Mouse (Mus musculus) kidney, postnatal 4 days (tissue): ENCODE data around the gene Raly.

Source experiments
- DNase-seq, 2 experiments: peaks; one replicate each; pipeline ENCODE4 v3.0.0; 2021; ENCODE audit warnings: mixed read lengths in 2 of 2

Raly gene

DNA sequence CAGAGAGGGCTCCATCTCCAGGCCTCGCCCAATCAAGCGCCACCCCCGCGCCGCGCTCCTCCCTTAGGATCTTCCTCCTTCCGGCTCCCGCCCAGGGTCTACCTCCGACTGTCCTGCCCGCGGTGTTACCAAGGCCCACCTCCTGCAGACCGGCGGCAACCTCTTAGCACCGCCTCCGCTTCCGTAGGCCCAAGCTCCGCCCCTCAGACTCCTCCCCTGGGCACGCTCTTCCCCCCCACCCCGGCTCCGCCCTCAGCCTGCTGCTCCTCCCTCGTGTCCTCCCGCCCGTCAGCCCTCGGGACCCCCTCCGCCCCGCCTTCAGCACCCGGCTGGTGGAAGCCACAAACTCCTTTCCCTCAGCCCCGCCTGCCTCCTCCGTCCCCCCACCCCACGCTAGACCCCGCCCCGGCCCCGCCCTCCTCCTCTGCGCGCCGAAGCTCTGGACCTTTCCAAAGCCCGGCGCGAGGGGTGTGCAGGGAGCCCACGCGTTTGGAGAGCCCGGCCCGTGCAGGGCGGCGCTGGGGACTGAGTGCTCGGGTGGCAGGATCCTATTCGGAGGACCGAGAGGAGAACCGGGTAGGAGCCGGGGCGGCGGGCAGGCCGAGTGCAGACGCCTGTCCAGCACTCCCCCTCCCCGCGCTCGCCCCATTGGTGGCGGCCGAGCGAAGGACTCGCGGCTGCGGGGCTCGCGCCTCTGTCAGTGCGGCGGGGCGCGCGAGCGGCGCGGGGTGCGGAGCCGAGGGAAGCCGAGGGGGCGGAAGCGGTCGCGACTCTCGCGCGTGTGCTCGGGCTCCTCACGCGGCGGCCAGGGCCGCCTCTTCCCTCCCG is at the start of gene Raly, which contains the start of gene a:
Gene Raly, plus strand, starts transcription at position 441 of the 828 bp plus-strand sequence.
Gene a, plus strand, starts transcription at position 747 of the 828 bp plus-strand sequence.
- DNase-seq: peak; percentile 98 to 99

DNA sequence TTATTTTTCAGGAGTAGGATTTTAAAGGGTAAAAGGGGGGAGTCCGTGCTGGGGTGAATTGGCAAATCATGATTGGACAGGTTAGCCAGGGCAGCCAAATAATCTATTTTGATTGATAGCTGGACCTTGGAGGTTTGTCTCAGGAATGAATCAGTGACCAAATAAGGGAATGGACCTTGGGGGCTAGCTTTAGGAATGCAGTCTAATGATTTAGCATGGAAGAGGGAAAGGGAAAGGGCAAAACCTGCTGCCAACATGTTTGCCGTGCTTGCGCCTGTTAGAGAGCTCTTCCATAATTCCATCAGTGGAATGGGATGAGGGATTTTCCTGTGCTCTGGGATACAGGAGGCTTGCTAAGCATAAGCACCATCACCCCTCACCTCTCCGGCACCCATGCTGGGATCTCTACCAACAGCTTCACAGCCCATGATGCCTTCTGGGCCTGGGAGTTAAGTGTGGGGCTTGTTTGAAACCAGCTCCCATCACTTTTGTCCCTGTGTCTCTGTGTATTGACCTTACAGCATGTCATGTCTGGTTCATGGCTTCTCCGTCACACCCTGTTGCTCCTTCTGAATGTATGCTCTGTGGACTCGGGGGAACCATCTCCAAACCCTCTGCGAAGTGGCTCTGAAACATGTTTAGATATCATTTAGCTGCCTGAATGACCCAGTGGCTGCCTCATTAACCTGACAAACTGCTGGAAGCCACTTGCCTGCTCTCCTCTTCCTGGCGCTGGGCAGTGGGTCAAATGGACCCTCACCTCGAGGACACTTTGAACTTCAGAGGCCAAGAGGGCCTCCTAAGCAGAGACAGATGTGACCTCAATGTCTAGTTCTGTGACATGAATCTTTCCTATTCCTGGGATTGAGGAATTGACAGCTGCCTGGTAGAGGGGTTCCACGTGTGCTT is 47.7 kb upstream of the Raly start:
- no peak for DNase-seq

DNA sequence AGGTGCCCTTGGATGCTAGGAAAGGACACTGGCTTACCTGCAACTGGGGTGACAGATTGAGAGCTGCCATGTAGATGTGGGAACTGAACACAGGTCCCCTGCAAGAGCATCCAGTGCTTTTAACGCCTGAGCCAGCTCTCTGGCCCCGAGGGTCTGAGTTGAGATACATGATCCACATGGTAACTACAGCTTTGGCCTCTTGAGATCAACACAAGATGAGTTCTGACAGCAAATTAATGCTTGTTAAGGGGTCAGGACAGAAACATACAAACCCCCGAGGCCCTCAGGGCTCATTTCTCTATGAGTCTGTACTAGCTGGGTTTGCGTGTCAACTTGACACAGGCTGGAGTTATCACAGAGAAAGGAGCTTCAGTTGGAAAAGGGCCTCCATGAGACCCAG is 47.0 kb upstream of the Raly start:
- no peak for DNase-seq

DNA sequence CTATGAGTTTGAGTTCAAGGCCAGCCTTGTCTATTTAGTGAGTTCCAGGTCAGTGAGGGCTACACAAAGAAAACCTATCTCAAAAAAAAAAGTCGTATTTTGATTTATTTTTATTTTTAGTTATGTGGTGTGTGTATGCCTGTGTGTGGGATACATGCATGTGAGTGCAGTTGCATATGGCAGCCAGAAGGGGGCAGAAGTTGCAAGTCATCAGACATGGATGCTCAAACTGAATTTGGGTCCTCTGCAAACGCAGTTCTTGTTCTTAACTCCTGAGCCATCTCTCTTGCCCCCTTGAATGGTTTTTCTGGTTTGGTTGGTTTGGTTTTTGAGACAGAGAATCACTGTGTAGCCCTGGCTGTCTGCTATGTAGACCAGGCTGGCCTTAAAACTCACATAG is 42.5 kb upstream of the Raly start:
- no peak for DNase-seq

- peak; percentile 70 to 77 for DNase-seq
Measured at GRCm38 (mm10) chr2:154749046-154750036, 41.6 kb upstream of the Raly start.

GRCm38 (mm10) chr2:154751924-154752323 is 39.0 kb upstream of the Raly start:
- DNase-seq: peak in 1 of 2 experiments; percentile 47

DNA sequence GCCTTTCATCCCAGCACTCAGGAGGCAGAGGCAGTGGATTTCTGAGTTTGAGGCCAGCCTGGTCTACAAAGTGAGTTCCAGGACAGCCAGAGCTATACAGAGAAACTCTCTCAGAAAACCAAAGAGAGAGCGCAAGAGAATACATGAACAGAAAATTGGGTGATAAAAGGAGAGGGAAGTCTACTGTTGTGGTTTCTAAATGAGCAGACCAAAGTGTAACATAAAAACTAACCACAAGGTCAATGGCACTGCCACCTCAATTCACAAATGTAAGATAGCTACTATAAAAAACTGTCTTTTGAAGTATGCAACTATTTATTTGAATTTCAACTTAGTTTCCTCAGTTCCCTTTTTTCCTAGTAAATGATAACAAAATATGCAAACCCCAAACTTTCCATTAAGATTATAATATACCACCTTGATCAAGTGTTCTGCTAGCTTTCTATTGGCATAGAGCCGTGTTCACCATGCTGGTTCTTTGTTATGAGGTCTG is 36.8 kb upstream of the Raly start:
- no peak for DNase-seq

- no peak for DNase-seq
Measured at GRCm38 (mm10) chr2:154755791-154756190, 35.1 kb upstream of the Raly start.

DNA sequence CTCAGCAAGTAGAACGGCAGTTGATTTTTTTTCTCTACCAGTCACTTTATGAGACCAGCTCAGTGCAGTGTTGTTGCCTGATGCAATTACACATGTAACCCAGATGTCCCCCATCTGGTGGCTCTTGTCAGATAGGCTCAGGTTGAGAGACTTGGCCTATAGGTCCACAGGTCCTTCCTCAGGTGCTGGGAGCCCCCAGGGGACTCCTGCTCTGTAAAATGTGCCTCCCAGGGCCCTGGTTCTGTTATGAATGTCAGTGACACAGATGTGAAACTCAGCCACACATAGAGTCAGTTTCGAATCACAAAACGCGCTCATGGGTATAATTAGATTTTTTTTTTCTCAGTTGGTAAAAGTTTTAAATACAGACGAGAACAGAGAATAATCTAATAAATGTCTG is 33.2 kb upstream of the Raly start:
- DNase-seq: no peak

GRCm38 (mm10) chr2:154758454-154758853 is 32.4 kb upstream of the Raly start:
- DNase-seq: no peak

GRCm38 (mm10) chr2:154763226-154763625 is 27.7 kb upstream of the Raly start:
- DNase-seq: peak in 1 of 2 experiments; percentile 21

DNA sequence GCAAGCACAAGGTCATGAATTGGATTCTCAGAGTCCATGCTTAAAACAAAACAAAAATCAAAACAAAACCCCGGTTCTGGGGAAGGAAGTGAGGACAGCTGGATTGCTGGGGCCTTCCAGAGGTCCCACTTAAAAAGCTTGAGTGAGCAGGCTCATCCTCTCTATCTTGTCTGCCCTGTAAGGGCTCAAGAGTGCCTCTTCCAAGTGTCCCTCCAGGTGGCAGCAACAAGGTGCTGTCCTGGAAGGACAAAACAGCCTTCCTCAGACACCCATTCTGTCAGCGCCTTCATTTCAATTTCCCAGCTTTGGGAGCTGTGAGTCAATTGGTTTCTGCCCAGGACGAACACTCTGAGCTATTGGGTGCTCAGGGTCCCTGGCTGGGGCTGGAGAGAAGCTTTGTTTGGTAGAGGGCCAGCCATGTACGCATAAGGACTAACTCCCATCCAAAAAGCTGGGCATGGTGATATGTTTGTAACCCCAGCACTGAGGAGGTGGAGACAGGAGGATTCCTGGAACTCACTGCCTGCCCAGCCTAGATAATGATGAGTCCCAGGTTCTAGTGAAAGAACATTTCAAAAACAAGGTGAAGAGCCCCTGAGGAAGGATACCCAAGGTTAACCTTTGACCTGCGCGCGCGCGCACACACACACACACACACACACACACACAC is 25.9 kb upstream of the Raly start:
- DNase-seq: peak in 1 of 2 experiments; percentile 22

- DNase-seq: peak; percentile 61 to 71
Measured at GRCm38 (mm10) chr2:154765554-154766008, 25.3 kb upstream of the Raly start.

GRCm38 (mm10) chr2:154767051-154767450 is 23.8 kb upstream of the Raly start:
- DNase-seq: no peak

GRCm38 (mm10) chr2:154769930-154770329 is 21.0 kb upstream of the Raly start, which contains the start of gene Gm14214:
Gm14214 (minus strand) TSS chr2:154770030.
- DNase-seq: no peak

- no peak for DNase-seq
Measured at GRCm38 (mm10) chr2:154771604-154772003, 19.3 kb upstream of the Raly start.

GRCm38 (mm10) chr2:154774032-154774431 is 16.9 kb upstream of the Raly start:
- DNase-seq: peak; percentile 69 to 73

- DNase-seq: no peak
Measured at GRCm38 (mm10) chr2:154776496-154776895, 14.4 kb upstream of the Raly start.

DNA sequence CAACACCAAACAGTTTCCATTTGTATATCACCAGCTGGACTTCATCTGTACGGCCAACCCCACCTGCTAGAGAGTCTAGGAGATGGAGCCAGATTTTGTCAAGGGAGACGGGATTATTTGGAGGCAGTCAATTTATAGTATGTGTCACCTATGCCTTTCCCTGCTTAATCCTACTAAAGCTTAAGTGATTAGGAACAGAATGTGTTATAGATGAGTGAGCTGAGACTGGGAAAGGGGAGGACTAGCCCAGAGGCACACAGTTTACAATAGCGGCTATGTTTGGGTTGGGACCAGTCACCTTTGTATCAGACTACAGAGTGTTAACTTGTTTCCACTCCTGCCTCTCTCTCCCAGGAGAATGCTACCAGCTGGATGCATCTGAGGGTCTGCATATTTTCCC is 11.2 kb upstream of the Raly start:
- DNase-seq: no peak

GRCm38 (mm10) chr2:154782361-154782760 is 8.5 kb upstream of the Raly start:
- DNase-seq: no peak
